Mouse (Mus musculus): ENCODE results near the gene Sstr1. TPM values are rescaled to one million over a fixed set of nuclear protein-coding genes. Genes with fewer than 3 reads are reported as not detected.

Gene Sstr1
- polyA plus RNA-seq, 1 experiment from 2014 or later, result 11.6 TPM

GRCm38 (mm10) chr12:58216218-58216617, 4.6 kb downstream of the Sstr1 start:
- DNase-seq (ENCODE audit: low spot score), result no peak
- Histone ChIP-seq H3K27me3 (ENCODE audit: control insufficient read depth, insufficient read depth, low read length) (peaks cover 42% of the 10 kb centered on the region), H3K27ac (no peak overlapping the region), H3K4me2 (replicated peaks) (peak overlapping the region; percentile 15; the same call in 1 of the 2 replicates), H3K9ac (no peak overlapping the region), H3K4me1 (replicated peaks; ENCODE audit: control insufficient read depth, insufficient read depth, low read length) (peaks cover 19% of the 10 kb centered on the region), H3K9me3 (ENCODE audit: control insufficient read depth, low read length) (no peaks in the 10 kb centered on the region), H3K36me3 (replicated peaks; ENCODE audit: control insufficient read depth, insufficient read depth) (no peaks in the 10 kb centered on the region), H3K4me3 (replicated peaks; ENCODE audit: low read length) (no peak overlapping the region)
- 46% methylated on average over 2 of the region's 2 CpGs for WGBS
- ATAC-seq (ENCODE audit: low FRiP score), result no peak

- Histone ChIP-seq H3K4me1 (replicated peaks; ENCODE audit: control insufficient read depth, insufficient read depth, low read length) (no peaks in the 10 kb centered on the region), H3K4me2 (replicated peaks) (no peak overlapping the region), H3K4me3 (replicated peaks; ENCODE audit: low read length) (no peak overlapping the region), H3K9ac (no peak overlapping the region), H3K27me3 (ENCODE audit: control insufficient read depth, insufficient read depth, low read length) (peaks cover 14% of the 10 kb centered on the region), H3K27ac (no peak overlapping the region), H3K36me3 (replicated peaks; ENCODE audit: control insufficient read depth, insufficient read depth) (no peaks in the 10 kb centered on the region), H3K9me3 (ENCODE audit: control insufficient read depth, low read length) (no peaks in the 10 kb centered on the region)
- ATAC-seq (ENCODE audit: low FRiP score) (no peak), DNase-seq (ENCODE audit: low spot score) (no peak)
- 90% methylated on average over 3 of the region's 3 CpGs for WGBS
Observed at GRCm38 (mm10) chr12:58219078-58219477, 7.5 kb downstream of the Sstr1 start.

- Histone ChIP-seq H3K9ac (no peak overlapping the region), H3K36me3 (replicated peaks; ENCODE audit: control insufficient read depth, insufficient read depth) (no peaks in the 10 kb centered on the region), H3K4me1 (replicated peaks; ENCODE audit: control insufficient read depth, insufficient read depth, low read length) (no peaks in the 10 kb centered on the region), H3K9me3 (ENCODE audit: control insufficient read depth, low read length) (no peaks in the 10 kb centered on the region), H3K4me2 (replicated peaks) (no peak overlapping the region), H3K4me3 (replicated peaks; ENCODE audit: low read length) (no peak overlapping the region), H3K27me3 (ENCODE audit: control insufficient read depth, insufficient read depth, low read length) (no peaks in the 10 kb centered on the region), H3K27ac (no peak overlapping the region)
- DNase-seq (ENCODE audit: low spot score) (no peak), ATAC-seq (ENCODE audit: low FRiP score) (no peak)
- whole genome bisulfite sequencing, result 73% methylated on average over 5 of the region's 5 CpGs
Observed at GRCm38 (mm10) chr12:58225644-58226043, 14.1 kb downstream of the Sstr1 start.

- DNase-seq (ENCODE audit: low spot score) (no peak), ATAC-seq (ENCODE audit: low FRiP score) (no peak)
- Histone ChIP-seq H3K4me2 (replicated peaks) (no peak overlapping the region), H3K27me3 (ENCODE audit: control insufficient read depth, insufficient read depth, low read length) (no peaks in the 10 kb centered on the region), H3K4me1 (replicated peaks; ENCODE audit: control insufficient read depth, insufficient read depth, low read length) (no peaks in the 10 kb centered on the region), H3K4me3 (replicated peaks; ENCODE audit: low read length) (no peak overlapping the region), H3K9ac (no peak overlapping the region), H3K9me3 (ENCODE audit: control insufficient read depth, low read length) (no peaks in the 10 kb centered on the region), H3K36me3 (replicated peaks; ENCODE audit: control insufficient read depth, insufficient read depth) (no peaks in the 10 kb centered on the region), H3K27ac (no peak overlapping the region)
- 89% methylated on average over 2 of the region's 2 CpGs for WGBS
Observed at GRCm38 (mm10) chr12:58232489-58232888, 20.9 kb downstream of the Sstr1 start.

- no peak overlapping the region for H3K4me3 ChIP-seq (replicated peaks; ENCODE audit: low read length)
- no peak for ATAC-seq (ENCODE audit: low FRiP score)
- no peak overlapping the region for H3K4me2 ChIP-seq (replicated peaks)
- H3K36me3 ChIP-seq (replicated peaks; ENCODE audit: control insufficient read depth, insufficient read depth), result no peaks in the 10 kb centered on the region
- no peak for DNase-seq (ENCODE audit: low spot score)
- H3K9me3 ChIP-seq (ENCODE audit: control insufficient read depth, low read length), result no peaks in the 10 kb centered on the region
- WGBS, result 86% methylated on average over 1 of the region's 1 CpGs
- H3K27ac ChIP-seq, result no peak overlapping the region
- no peaks in the 10 kb centered on the region for H3K4me1 ChIP-seq (replicated peaks; ENCODE audit: control insufficient read depth, insufficient read depth, low read length)
- no peaks in the 10 kb centered on the region for H3K27me3 ChIP-seq (ENCODE audit: control insufficient read depth, insufficient read depth, low read length)
- no peak overlapping the region for H3K9ac ChIP-seq
Observed at GRCm38 (mm10) chr12:58251901-58252300, 40.3 kb downstream of the Sstr1 start.

Other genes with a start within 250 kb of the Sstr1 start
- gene Clec14a, start 57.5 kb downstream of the Sstr1 start, polyA plus RNA-seq (2014; fragmentation: Nextera tagmentation; extraction: Ambion mirVana), result 7.9 and 9.3 TPM in 2 replicates